Mouse (Mus musculus): ENCODE measurements around the gene Tnfrsf22.
A peak's percentile ranks its signal among the peaks of the same experiment; 100 is the strongest.
"Not testable (repeated sequence)": the region's sequence is repeated elsewhere in the genome, so short reads cannot be mapped to it uniquely, and the experiment has no call there.

Gene Tnfrsf22

DNA sequence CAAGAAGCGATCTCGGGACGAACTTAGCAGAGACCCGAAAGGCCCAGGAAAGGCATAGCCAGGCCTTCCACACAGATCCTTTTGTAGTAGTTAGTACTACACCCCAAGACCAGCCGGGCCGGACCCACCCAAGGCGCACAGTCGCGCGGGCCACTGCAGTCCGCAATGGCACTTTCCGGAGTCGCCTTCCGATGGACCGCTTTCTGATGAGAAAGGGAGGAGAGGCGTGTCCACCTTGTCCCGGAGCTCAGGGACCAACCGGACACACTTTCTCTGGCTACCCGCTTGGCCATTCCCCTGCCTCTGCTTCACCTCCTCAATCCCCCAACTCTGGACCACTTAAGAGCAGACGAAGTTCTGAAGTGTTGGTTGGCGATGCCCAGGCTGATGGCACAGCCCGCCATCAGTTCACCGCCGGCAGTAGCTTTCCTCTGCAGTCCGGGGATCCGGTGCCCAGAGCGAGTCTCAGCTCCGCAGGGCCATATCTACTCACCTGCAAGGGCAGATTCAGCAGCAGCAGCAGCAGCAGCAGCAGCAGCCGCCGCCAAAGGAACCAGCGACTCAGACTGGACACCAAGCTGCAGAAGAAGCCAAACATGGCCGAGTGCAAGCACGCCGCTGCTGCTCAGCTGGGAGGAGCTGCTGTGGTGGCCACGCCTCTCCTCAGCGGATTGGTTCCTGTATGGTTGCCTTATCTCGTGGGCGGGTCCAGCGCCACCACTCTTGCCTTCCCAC lies at the start of gene Tnfrsf22:
Tnfrsf22 (minus strand) TSS at position 628 of the 735 bp plus-strand sequence.
- DNase-seq (ENCODE audit: low spot score): peak; percentile 91

- DNase-seq (ENCODE audit: low spot score): peak; percentile 57
Measured at GRCm38 (mm10) chr7:143696140-143696539, 46.7 kb upstream of the Tnfrsf22 start.

DNA sequence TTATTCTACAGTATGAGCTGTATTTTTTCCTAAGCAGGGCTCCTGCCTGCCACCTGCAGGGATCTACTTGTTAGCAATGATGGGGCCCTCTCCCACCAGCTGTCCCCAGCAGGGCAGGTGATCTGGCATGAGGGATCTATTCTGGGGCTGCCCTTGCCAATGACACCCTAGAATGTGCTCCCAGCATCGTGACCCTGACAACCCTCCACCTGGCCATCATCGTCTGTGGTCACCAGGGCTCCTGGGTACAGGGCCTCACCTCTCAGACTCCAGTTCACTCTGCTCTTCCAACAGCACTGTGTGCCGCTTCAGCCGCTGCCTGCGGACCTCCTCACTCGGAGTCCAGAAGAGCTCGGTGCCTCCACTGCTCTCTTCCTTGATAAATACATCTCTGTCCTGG lies 45.1 kb upstream of the Tnfrsf22 start:
- DNase-seq (ENCODE audit: low spot score): no peak

DNA sequence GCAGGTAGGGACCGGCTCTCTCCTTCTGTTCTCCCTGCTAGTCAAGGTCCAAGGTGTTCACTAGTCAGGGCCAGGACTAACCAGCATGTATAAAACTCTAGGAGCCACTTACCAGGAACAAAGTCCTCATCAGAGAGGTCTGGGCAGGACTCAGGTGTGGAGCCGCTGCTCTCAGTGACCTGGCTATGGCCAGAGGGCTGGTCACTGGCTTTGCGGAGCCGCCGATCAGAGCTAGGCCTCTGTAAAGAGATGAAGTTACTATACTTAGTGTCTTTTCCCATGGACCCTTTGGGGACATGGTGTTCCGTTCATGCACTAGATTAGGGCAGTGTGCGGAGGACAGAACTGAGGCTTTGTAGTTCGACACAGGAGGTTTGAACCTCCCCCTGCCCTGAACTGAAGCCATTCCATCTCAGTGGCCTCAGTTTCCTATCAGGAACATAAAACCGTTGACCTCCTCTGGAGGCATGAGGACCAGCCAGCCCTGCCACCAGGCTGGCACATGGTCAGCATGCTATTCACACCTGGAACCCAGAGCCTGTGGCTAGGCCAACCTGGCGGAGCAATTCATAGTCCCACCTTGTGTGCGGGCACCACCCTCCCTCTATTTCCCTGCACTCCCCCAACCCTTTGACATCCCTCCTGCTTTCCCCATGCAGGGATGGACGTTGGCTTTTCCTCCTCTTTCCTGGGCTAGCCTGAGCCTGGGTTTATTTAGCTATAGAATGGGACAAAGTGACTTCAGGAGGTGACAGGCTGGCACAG lies 43.5 kb upstream of the Tnfrsf22 start:
- DNase-seq (ENCODE audit: low spot score): no peak

GRCm38 (mm10) chr7:143691909-143692308 lies 42.4 kb upstream of the Tnfrsf22 start:
- no peak for DNase-seq (ENCODE audit: low spot score)

DNA sequence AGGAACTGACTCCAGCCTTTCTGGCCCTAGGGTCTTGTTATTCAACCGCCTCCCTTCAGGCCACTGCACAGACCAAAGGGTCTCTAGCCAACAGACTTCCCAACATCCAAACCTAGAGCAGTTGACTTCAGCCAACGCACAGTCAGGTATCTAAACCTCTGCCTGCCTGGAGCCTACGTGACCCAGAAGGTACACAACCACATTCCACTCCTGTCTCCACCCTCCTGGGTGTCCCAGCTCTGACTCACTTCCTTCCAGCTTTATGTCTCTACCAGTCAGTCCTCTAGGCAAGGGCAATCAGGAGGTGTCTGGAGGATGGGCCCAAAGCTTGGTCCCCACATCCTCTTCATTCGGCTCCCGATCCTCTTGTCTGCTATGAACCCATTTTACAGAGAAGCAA lies 41.7 kb upstream of the Tnfrsf22 start:
- DNase-seq (ENCODE audit: low spot score): no peak

DNA sequence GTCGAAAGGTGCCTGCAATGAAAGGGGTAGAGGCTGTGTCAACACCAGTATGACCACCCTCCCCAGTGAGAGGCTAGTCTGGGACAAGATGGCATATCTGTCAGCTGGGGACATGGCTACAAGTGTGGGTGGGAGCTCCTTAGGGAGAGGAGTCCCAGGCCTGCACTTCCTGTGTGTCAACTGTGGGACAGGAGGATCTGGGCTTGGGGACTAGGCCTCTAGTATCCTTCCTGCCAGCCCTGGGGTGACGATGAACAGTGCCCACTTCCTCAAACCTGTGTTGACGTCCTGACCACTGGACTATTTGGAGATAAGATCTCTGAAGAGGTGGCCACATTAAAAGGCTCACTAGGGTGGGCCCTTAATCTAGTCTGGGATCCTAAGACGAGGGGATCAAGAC lies 40.5 kb upstream of the Tnfrsf22 start:
- DNase-seq (ENCODE audit: low spot score): no peak

DNA sequence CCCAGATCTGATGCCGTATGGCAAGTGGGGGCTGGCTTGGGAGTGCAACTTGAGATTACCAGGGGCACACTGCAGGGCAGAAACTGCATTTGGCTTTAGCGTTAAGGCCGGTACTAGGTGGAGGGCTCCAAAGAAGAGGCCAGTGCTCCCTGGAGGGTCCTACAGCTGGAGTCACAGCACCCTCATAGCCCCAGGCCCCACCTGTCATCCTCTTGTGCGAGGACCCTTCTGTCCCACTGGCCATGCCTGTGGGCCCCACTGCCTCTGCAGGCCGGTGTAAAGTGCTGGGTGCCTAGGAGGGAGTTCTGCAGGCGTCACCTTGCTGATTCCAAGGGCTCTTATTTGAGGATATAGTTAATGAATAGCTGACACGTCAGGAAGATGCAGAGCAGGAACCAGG lies 40.0 kb upstream of the Tnfrsf22 start:
- no peak for DNase-seq (ENCODE audit: low spot score)

- not testable (repeated sequence) for DNase-seq (ENCODE audit: low spot score)
Measured at GRCm38 (mm10) chr7:143686676-143687075, 37.2 kb upstream of the Tnfrsf22 start.

DNA sequence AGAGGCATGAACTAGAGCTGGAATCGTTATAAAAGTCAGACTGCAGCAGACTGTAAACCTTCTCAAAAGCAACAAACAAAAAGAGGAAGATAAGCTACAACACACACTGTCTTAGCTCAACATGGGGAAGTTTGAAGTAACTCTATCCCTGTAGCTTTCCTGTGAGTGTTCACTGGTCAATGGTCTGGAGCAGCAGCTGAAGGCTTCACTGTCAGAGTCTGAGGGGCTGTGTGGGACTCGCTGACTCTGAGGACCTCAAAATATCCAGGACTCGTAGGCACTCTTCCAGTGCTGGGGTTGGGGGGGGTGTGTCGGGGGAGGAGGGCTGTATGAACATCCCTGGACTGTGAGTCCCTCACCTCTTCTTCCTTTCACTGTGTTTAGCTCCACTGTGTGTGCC lies 36.7 kb upstream of the Tnfrsf22 start:
- not testable (repeated sequence) for DNase-seq (ENCODE audit: low spot score)

- peak; percentile 84 for DNase-seq (ENCODE audit: low spot score)
Measured at GRCm38 (mm10) chr7:143685359-143686067, 36.1 kb upstream of the Tnfrsf22 start, which contains the start of gene Tnfrsf23. Gene Tnfrsf23, minus strand, starts transcription at chr7:143685872.

DNA sequence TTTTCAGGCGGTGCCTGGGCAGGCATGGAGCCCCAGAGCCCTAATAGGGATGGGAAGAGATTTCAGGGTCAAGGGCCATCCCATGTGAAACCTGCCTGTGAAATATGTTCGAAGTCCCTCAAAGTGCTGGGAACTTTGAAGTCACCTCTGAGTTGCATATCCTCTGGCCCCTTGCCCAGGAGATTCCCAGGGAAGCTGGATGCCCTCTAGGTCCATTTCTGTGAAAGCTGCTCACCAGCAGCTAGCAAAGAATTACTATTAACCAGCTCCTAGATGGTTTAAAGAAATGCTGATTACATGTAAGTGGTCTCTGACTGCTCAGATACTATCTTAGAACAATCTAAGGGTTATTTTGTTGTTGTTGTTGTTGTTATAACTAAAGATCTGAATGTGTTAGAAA lies 35.1 kb upstream of the Tnfrsf22 start:
- not testable (repeated sequence) for DNase-seq (ENCODE audit: low spot score)

- no peak for DNase-seq (ENCODE audit: low spot score)
Measured at GRCm38 (mm10) chr7:143681566-143681965, 32.1 kb upstream of the Tnfrsf22 start.

DNA sequence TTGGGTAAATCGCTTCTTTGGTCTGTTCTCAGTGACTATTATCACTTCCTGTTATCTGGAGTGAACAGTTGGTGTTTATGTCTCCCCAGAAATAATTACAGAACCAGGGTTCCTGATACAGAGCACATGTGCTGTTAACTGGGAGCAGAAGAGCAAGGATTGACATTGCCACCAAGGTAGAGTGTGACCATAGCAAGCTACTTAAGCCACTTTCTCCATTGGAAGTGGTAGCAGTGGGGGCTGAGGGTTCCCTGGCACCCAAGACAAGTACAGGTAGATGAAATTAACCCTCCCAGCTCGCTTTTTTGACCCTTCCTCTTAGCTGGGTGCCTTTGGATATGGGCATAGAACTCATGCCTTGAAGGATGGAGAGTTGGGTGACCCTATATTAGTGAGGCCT lies 31.4 kb upstream of the Tnfrsf22 start:
- DNase-seq (ENCODE audit: low spot score): not testable (repeated sequence)

DNA sequence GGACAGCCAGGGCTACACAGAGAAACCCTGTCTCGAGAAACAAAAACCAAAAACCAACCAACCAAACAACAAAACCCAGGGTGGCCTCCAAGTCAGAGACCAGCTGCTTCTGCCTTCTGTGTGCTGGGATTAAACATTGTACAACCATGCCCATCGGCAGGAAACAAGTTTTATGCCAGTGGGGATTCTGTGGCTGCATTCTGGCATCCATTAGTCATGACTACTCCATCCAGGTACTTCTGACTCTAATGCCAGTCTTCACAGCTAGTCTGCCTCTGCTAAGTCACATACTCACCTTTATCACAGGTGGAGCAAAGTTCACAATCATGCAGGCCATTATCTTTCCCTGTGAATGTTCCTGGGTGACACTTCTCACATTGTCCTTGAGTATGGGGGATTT lies 30.2 kb upstream of the Tnfrsf22 start:
- not testable (repeated sequence) for DNase-seq (ENCODE audit: low spot score)

DNA sequence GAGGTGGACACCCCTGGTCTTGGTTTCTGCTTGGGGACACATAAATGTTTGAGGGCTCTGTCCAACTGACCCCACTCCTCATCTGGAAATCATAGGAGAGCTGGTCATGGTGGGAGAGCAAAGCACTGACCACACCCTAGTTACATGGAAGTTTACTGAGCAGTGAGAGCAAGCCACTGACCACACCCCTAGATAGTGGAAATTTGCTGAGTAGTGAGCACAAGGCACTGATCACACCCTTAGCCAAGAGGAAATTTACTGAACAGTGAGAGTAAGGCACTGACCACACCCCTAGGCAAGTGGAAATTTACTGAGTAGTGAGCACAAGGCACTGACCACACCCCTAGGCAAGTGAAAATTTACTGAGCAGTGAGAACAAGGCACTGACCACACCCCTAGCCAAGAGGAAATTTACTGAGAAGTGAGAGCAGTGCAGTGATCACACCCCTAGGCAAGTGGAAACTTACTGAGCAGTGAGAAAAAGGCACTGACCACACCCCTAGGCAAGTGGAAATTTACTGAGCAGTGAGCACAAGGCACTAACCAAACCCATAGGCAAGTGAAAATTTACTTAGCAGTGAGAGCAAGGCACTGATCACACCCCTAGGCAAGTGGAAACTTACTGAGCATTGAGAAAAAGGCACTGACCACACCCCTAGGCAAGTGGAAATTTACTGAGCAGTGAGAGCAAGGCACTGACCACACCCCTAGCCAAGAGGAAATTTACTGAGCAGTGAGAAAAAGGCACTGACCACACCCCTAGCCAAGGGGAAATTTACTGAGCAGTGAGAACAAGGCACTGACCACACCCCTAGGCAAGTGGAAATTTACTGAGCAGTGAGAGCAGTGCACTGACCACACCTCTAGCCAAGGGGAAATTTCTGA lies 17.2 kb upstream of the Tnfrsf22 start:
- DNase-seq (ENCODE audit: low spot score): no peak

DNA sequence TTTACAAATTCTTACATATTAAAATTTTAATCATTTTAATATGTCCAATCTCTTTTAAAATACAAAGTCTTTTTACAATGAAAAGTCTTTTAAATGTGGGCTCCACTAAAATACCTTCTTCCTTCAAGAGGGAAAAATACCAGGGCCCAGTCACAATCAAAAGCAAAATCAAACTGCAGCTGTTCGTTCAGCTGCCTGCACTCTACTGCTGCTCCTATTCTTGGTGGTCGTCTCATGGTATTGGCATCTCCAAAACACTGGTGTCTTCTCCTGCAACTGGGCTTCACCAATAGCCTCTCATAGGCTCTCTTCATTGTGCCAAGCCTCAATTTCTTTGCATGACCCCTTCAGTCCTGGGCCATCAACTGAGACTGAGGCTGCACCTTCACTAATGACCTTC lies 14.0 kb upstream of the Tnfrsf22 start:
- DNase-seq (ENCODE audit: low spot score): no peak

DNA sequence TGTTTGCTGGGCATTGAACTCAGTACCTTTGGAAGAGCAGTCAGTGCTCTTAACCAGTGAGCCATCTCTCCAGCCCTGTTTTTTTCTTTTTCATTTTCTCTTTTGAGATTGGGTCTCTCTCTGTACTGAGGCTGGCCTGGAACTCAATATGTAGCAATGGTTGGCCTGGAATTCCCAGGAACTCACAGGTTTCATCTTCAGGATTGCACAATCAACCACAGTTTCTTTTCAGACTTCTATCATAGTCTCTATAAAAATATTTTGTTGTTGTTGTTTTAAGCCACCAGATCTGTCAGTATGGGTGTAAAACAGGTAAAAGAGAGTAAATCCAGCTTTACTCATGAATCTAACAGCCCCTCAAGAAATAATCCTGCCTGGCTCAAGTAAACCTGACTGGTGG lies 11.3 kb upstream of the Tnfrsf22 start:
- no peak for DNase-seq (ENCODE audit: low spot score)

DNA sequence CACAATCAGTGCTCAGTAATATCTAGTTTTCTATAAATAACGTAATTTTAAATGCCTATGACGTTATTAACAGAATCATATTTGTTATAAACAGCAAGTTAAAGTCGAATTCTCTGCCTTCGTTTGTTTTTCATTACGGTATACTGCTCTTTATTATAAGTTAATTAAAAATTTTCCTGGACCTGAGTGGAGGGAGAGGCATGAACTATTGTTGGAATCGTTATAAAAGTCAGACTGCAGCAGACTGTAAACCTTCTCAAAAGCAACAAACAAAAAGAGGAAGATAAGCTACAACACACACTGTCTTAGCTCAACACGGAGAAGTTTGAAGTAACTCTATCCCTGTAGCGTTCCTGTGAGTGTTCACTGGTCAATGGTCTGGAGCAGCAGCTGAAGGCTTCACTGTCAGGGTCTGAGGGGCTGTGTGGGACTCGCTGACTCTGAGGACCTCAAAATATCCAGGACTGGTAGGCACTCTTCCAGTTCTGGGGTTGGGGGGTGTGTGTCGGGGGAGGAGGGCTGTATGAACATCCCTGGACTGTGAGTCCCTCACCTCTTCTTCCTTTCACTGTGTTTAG lies 397 bp upstream of the Tnfrsf22 start:
- not testable (repeated sequence) for DNase-seq (ENCODE audit: low spot score)

- DNase-seq (ENCODE audit: low spot score): not testable (repeated sequence)
Measured at GRCm38 (mm10) chr7:143643949-143644348, 5.5 kb downstream of the Tnfrsf22 start.

DNA sequence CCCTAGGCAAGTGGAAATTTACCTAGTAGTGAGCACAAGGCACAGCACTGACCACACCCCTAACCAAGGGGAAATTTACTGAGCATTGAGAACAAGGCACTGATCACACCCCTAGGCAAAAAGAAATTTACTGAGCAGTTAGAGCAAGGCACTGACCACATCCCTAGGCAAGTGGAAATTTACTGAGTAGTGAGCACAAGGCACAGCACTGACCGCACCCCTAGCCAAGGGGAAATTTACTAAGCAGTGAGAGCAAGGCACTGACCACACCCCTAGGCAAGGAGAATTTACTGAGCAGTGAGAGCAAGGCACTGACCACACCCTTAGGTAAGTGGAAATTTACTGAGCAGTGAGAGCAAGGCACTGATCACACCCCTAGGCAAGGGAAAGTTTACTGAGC lies 12.8 kb downstream of the Tnfrsf22 start:
- DNase-seq (ENCODE audit: low spot score): no peak
